Mouse (Mus musculus): ENCODE data around the gene Top2a.
A peak's percentile ranks its signal among the peaks of the same experiment; 100 is the strongest.

Top2a gene

GRCm38 (mm10) chr11:99023500-99024467 lies at the start of gene Top2a:
Gene Top2a (minus strand): TSS chr11:99024189.
- peak; percentile 90 to 93 for DNase-seq (ENCODE audit: low spot score in 2 of 2)

- DNase-seq (ENCODE audit: low spot score in 2 of 2) = no peak
These were observed 49.8 kb upstream of the Top2a start for GRCm38 (mm10) chr11:99073781-99074180.

GRCm38 (mm10) chr11:99071866-99072265 lies 47.9 kb upstream of the Top2a start:
- no peak for DNase-seq (ENCODE audit: low spot score in 2 of 2)

- no peak for DNase-seq (ENCODE audit: low spot score in 2 of 2)
These were observed 44.5 kb upstream of the Top2a start for GRCm38 (mm10) chr11:99068455-99068854.

- no peak for DNase-seq (ENCODE audit: low spot score in 2 of 2)
These were observed 43.6 kb upstream of the Top2a start for GRCm38 (mm10) chr11:99067591-99067990.

GRCm38 (mm10) chr11:99065979-99066378 lies 42.0 kb upstream of the Top2a start:
- peak; percentile 53 to 86 for DNase-seq (ENCODE audit: low spot score in 2 of 2)

GRCm38 (mm10) chr11:99065353-99065752 lies 41.4 kb upstream of the Top2a start:
- no peak for DNase-seq (ENCODE audit: low spot score in 2 of 2)

GRCm38 (mm10) chr11:99063406-99064131 lies 39.6 kb upstream of the Top2a start:
- no peak for DNase-seq (ENCODE audit: low spot score in 2 of 2)

GRCm38 (mm10) chr11:99062661-99063060 lies 38.7 kb upstream of the Top2a start:
- DNase-seq (ENCODE audit: low spot score in 2 of 2) = no peak

GRCm38 (mm10) chr11:99060435-99060834 lies 36.4 kb upstream of the Top2a start:
- no peak for DNase-seq (ENCODE audit: low spot score in 2 of 2)

GRCm38 (mm10) chr11:99055571-99056452 lies 31.8 kb upstream of the Top2a start:
- DNase-seq (ENCODE audit: low spot score in 2 of 2) = no peak

GRCm38 (mm10) chr11:99055143-99055542 lies 31.2 kb upstream of the Top2a start:
- no peak for DNase-seq (ENCODE audit: low spot score in 2 of 2)

- no peak for DNase-seq (ENCODE audit: low spot score in 2 of 2)
These were observed 23.7 kb upstream of the Top2a start for GRCm38 (mm10) chr11:99047643-99048042.

- no peak for DNase-seq (ENCODE audit: low spot score in 2 of 2)
These were observed 23.1 kb upstream of the Top2a start for GRCm38 (mm10) chr11:99047120-99047519.

- DNase-seq (ENCODE audit: low spot score in 2 of 2) = no peak
These were observed 21.3 kb upstream of the Top2a start for GRCm38 (mm10) chr11:99045159-99045889.

GRCm38 (mm10) chr11:99044306-99044705 lies 20.3 kb upstream of the Top2a start:
- no peak for DNase-seq (ENCODE audit: low spot score in 2 of 2)

- no peak for DNase-seq (ENCODE audit: low spot score in 2 of 2)
These were observed 19.6 kb upstream of the Top2a start for GRCm38 (mm10) chr11:99043632-99044031.

- no peak for DNase-seq (ENCODE audit: low spot score in 2 of 2)
These were observed 18.9 kb upstream of the Top2a start for GRCm38 (mm10) chr11:99042834-99043431.

- no peak for DNase-seq (ENCODE audit: low spot score in 2 of 2)
These were observed 18.1 kb upstream of the Top2a start for GRCm38 (mm10) chr11:99041841-99042780.

Data from thymus, postnatal 10 days (tissue).